Mouse (Mus musculus) adrenal gland, postnatal 14 days (tissue): ENCODE results near the gene Gpr21. TPM values are rescaled to one million over a fixed set of nuclear protein-coding genes. Genes with fewer than 3 reads are reported as not detected.
"Not testable (repeated sequence)": the region's sequence is repeated elsewhere in the genome, so short reads cannot be mapped to it uniquely, and the experiment has no call there.

Experiments
- DNase-seq: peaks from one replicate; pipeline ENCODE4 v3.0.0; 2021; ENCODE audit warnings: mixed read lengths
- long read RNA-seq, 2 experiments: library from polyadenylated mRNA; stranded (forward); transcript quantifications; one replicate each; pipeline ENCODE4 v2.0.0; 2021
- total RNA-seq: library from RNA; stranded (reverse); gene quantifications from 2 replicates; pipeline ENCODE4 v1.2.3, GENCODE M21; 2021

Gene Gpr21
- total RNA-seq: 1.1 and 1.6 TPM in 2 replicates
- long read RNA-seq, experiment 1: 0 reads
- long read RNA-seq, experiment 2: 0 reads

GRCm38 (mm10) chr2:37516030-37516710 is at the start of gene Gpr21:
Gene Gpr21, plus strand, starts transcription at chr2:37516332.
- DNase-seq: no peak

GRCm38 (mm10) chr2:37479559-37479958 is 36.6 kb upstream of the Gpr21 start:
- DNase-seq: no peak

- no peak for DNase-seq
Measured at GRCm38 (mm10) chr2:37480039-37480438, 36.1 kb upstream of the Gpr21 start.

GRCm38 (mm10) chr2:37484165-37484564 is 32.0 kb upstream of the Gpr21 start:
- no peak for DNase-seq

GRCm38 (mm10) chr2:37485370-37485769 is 30.8 kb upstream of the Gpr21 start:
- peak; percentile 39 for DNase-seq

- no peak for DNase-seq
Measured at GRCm38 (mm10) chr2:37486408-37486807, 29.7 kb upstream of the Gpr21 start.

- DNase-seq: no peak
Measured at GRCm38 (mm10) chr2:37488956-37489355, 27.2 kb upstream of the Gpr21 start.

- no peak for DNase-seq
Measured at GRCm38 (mm10) chr2:37497321-37497720, 18.8 kb upstream of the Gpr21 start.

GRCm38 (mm10) chr2:37505856-37506255 is 10.3 kb upstream of the Gpr21 start:
- DNase-seq: not testable (repeated sequence)

- no peak for DNase-seq
Measured at GRCm38 (mm10) chr2:37511134-37511901, 4.8 kb upstream of the Gpr21 start.

- DNase-seq: no peak
Measured at GRCm38 (mm10) chr2:37516922-37517462, 860 bp downstream of the Gpr21 start.

- DNase-seq: no peak
Measured at GRCm38 (mm10) chr2:37518561-37519285, 2.6 kb downstream of the Gpr21 start.

- DNase-seq: no peak
Measured at GRCm38 (mm10) chr2:37519286-37519640, 3.1 kb downstream of the Gpr21 start.

GRCm38 (mm10) chr2:37527587-37527986 is 11.5 kb downstream of the Gpr21 start:
- DNase-seq: no peak

GRCm38 (mm10) chr2:37529397-37529796 is 13.3 kb downstream of the Gpr21 start:
- DNase-seq: no peak

GRCm38 (mm10) chr2:37530766-37531165 is 14.6 kb downstream of the Gpr21 start:
- DNase-seq: no peak

- no peak for DNase-seq
Measured at GRCm38 (mm10) chr2:37531639-37532038, 15.5 kb downstream of the Gpr21 start.

- DNase-seq: peak; percentile 32
Measured at GRCm38 (mm10) chr2:37549346-37550012, 33.3 kb downstream of the Gpr21 start.

- DNase-seq: no peak
Measured at GRCm38 (mm10) chr2:37556366-37556765, 40.2 kb downstream of the Gpr21 start.

GRCm38 (mm10) chr2:37565579-37565978 is 49.4 kb downstream of the Gpr21 start:
- DNase-seq: no peak

- no peak for DNase-seq
Measured at GRCm38 (mm10) chr2:37566035-37566434, 49.9 kb downstream of the Gpr21 start.

- no peak for DNase-seq
Measured at GRCm38 (mm10) chr2:37569888-37570287, 53.8 kb downstream of the Gpr21 start.
